Mouse (Mus musculus) bone marrow macrophage, adult 2 months (primary cell): ENCODE measurements around the gene Washc4.

Source experiments
- CTCF ChIP-seq: IDR thresholded peaks from 2 replicates; pipeline ENCODE4 v1.5.1; 2012; ENCODE audit warnings: low read depth, mild to moderate bottlenecking, low read length, moderate library complexity
- POLR2A ChIP-seq: IDR thresholded peaks from 2 replicates; pipeline ENCODE4 v1.6.1; 2012; ENCODE audit warnings: mild to moderate bottlenecking, low read depth, low read length, borderline replicate concordance

GRCm38 (mm10) chr10:83624065-83624464, 80.5 kb downstream of the Washc4 start:
- TF ChIP-seq CTCF (no peak), POLR2A (no peak)
